Mouse (Mus musculus) kidney, embryonic 16.5 days (tissue): ENCODE data around the gene Pptc7. TPM values are rescaled to one million over a fixed set of nuclear protein-coding genes. Genes with fewer than 3 reads are reported as not detected.

Experiments used
- ATAC-seq: fragments of 200-750 bp; cut with Nextera tagmentation; 2 replicates; pipeline ENCODE4 v1.8.0; 2017; ENCODE audit warnings: moderate TSS enrichment; ENCODE audit not compliant: low FRiP score, low TSS enrichment
- H3K27ac ChIP-seq: fragments of 300-500 bp; sonication (generic); 2 replicates; pipeline ENCODE4 v1.5.1; 2014; ENCODE audit warnings: low read length
- H3K27me3 ChIP-seq: fragments of 300-500 bp; sonication (generic); 2 replicates; pipeline ENCODE4 v1.6.1; 2014; ENCODE audit warnings: low read length, control low read depth, mixed read lengths; ENCODE audit not compliant: insufficient read depth
- H3K36me3 ChIP-seq: fragments of 300-500 bp; sonication (generic); 2 replicates; pipeline ENCODE4 v1.6.1; 2014; ENCODE audit warnings: low read length, control low read depth, mixed read lengths; ENCODE audit not compliant: insufficient read depth
- H3K4me1 ChIP-seq: fragments of 300-500 bp; sonication (generic); 2 replicates; pipeline ENCODE4 v1.6.1; 2014; ENCODE audit warnings: low read length, control low read depth, mixed read lengths; ENCODE audit not compliant: insufficient read depth
- H3K4me2 ChIP-seq: fragments of 300-500 bp; sonication (generic); replicated peaks from 2 replicates; pipeline ENCODE4 v1.6.1; 2014; ENCODE audit warnings: low read depth, low read length
- H3K4me3 ChIP-seq: fragments of 300-500 bp; sonication (generic); 2 replicates; pipeline ENCODE4 v1.5.1; 2014; ENCODE audit warnings: mild to moderate bottlenecking, low read length
- H3K9ac ChIP-seq: fragments of 300-500 bp; sonication (generic); replicated peaks from 2 replicates; pipeline ENCODE4 v1.6.1; 2014; ENCODE audit warnings: low read length
- H3K9me3 ChIP-seq: fragments of 300-500 bp; sonication (generic); 2 replicates; pipeline ENCODE4 v1.6.1; 2016; ENCODE audit warnings: low read length, control low read depth
- WGBS: fragments of 180-500 bp; shearing (Covaris S2); extraction: QIAGEN DNeasy Blood & Tissue Kit; methylation state at CpG from one replicate; pipeline ENCODE4 v1.1.7; 2014; 5-methylcytosine and 5-hydroxymethylcytosine counted together
- polyA plus RNA-seq: library from polyadenylated mRNA; unstranded; fragments of >200 nt; fragmentation: Nextera tagmentation; extraction: Ambion mirVana; gene quantifications from 2 replicates; pipeline ENCODE4 v1.2.1, GENCODE M21; 2015

The Pptc7 gene
- polyA plus RNA-seq, 1 experiment from 2014 or later: 8.6 TPM

GRCm38 (mm10) chr5:122246547-122247167 is 37.5 kb upstream of the Pptc7 start:
- H3K27ac ChIP-seq: no peak overlapping the region
- H3K27me3 ChIP-seq: no peaks in the 10 kb centered on the region
- peaks cover 15% of the 10 kb centered on the region for H3K36me3 ChIP-seq
- ATAC-seq: no peak
- H3K4me3 ChIP-seq: no peak overlapping the region
- H3K4me1 ChIP-seq: no peaks in the 10 kb centered on the region
- no peak overlapping the region for H3K9ac ChIP-seq
- no peaks in the 10 kb centered on the region for H3K9me3 ChIP-seq
- WGBS: 77% methylated on average over 10 of the region's 10 CpGs
- H3K4me2 ChIP-seq: no peak overlapping the region

- Histone ChIP-seq H3K36me3 (peaks cover 15% of the 10 kb centered on the region), H3K27me3 (no peaks in the 10 kb centered on the region), H3K4me2 (no peak overlapping the region), H3K4me3 (no peak overlapping the region), H3K9ac (no peak overlapping the region), H3K4me1 (no peaks in the 10 kb centered on the region), H3K9me3 (no peaks in the 10 kb centered on the region), H3K27ac (no peak overlapping the region)
- WGBS: 73% methylated on average over 11 of the region's 11 CpGs
- ATAC-seq: no peak
Observed at GRCm38 (mm10) chr5:122247529-122247928, 36.6 kb upstream of the Pptc7 start.

GRCm38 (mm10) chr5:122247934-122248333 is 36.2 kb upstream of the Pptc7 start:
- 91% methylated on average over 7 of the region's 7 CpGs for WGBS
- Histone ChIP-seq H3K27ac (no peak overlapping the region), H3K9ac (no peak overlapping the region), H3K27me3 (no peaks in the 10 kb centered on the region), H3K9me3 (no peaks in the 10 kb centered on the region), H3K4me2 (no peak overlapping the region), H3K4me1 (no peaks in the 10 kb centered on the region), H3K36me3 (peaks cover 15% of the 10 kb centered on the region), H3K4me3 (no peak overlapping the region)
- no peak for ATAC-seq

- no peak overlapping the region for H3K4me3 ChIP-seq
- no peaks in the 10 kb centered on the region for H3K27me3 ChIP-seq
- no peak overlapping the region for H3K27ac ChIP-seq
- H3K9me3 ChIP-seq: no peaks in the 10 kb centered on the region
- H3K4me2 ChIP-seq: no peak overlapping the region
- 90% methylated on average over 4 of the region's 4 CpGs for WGBS
- ATAC-seq: no peak
- no peaks in the 10 kb centered on the region for H3K4me1 ChIP-seq
- peaks cover 18% of the 10 kb centered on the region for H3K36me3 ChIP-seq
- no peak overlapping the region for H3K9ac ChIP-seq
Observed at GRCm38 (mm10) chr5:122249281-122249680, 34.9 kb upstream of the Pptc7 start.

GRCm38 (mm10) chr5:122251895-122252606 is 32.1 kb upstream of the Pptc7 start:
- no peaks in the 10 kb centered on the region for H3K27me3 ChIP-seq

GRCm38 (mm10) chr5:122258027-122258741 is 26.0 kb upstream of the Pptc7 start:
- Histone ChIP-seq H3K9ac (no peak overlapping the region), H3K36me3 (peaks cover 42% of the 10 kb centered on the region)
- WGBS: 84% methylated on average over 6 of the region's 6 CpGs

More at GRCm38 (mm10) chr5:122251895-122252606, 32.1 kb upstream of the Pptc7 start:
- H3K36me3 ChIP-seq: peaks cover 46% of the 10 kb centered on the region
- no peak overlapping the region for H3K9ac ChIP-seq
- WGBS: 81% methylated on average over 17 of the region's 17 CpGs
- H3K4me2 ChIP-seq: no peak overlapping the region
- ATAC-seq: no peak
- no peak overlapping the region for H3K27ac ChIP-seq
- no peaks in the 10 kb centered on the region for H3K4me1 ChIP-seq
- H3K9me3 ChIP-seq: no peaks in the 10 kb centered on the region
- no peak overlapping the region for H3K4me3 ChIP-seq

GRCm38 (mm10) chr5:122262104-122262503 is 22.1 kb upstream of the Pptc7 start:
- no peaks in the 10 kb centered on the region for H3K27me3 ChIP-seq
- H3K4me2 ChIP-seq: no peak overlapping the region
- peak overlapping the region; percentile 20; the same call in 1 of the 2 replicates for H3K9ac ChIP-seq
- ATAC-seq: no peak
- WGBS: 67% methylated on average over 7 of the region's 7 CpGs
- H3K27ac ChIP-seq: no peak overlapping the region
- no peaks in the 10 kb centered on the region for H3K9me3 ChIP-seq
- H3K4me1 ChIP-seq: peaks cover 15% of the 10 kb centered on the region
- peaks cover 11% of the 10 kb centered on the region; the same call in 1 of the 2 replicates for H3K36me3 ChIP-seq
- H3K4me3 ChIP-seq: no peak overlapping the region

More at GRCm38 (mm10) chr5:122258027-122258741, 26.0 kb upstream of the Pptc7 start:
- no peak for ATAC-seq
- no peaks in the 10 kb centered on the region for H3K27me3 ChIP-seq
- H3K4me3 ChIP-seq: no peak overlapping the region
- H3K4me1 ChIP-seq: peaks cover 4% of the 10 kb centered on the region
- no peaks in the 10 kb centered on the region for H3K9me3 ChIP-seq
- H3K27ac ChIP-seq: no peak overlapping the region
- H3K4me2 ChIP-seq: no peak overlapping the region

- Histone ChIP-seq H3K4me3 (peak within 1 kb of the TSS; percentile 82), H3K9ac (peak within 1 kb of the TSS; percentile 79), H3K9me3 (no peaks in the 10 kb centered on the region), H3K27ac (peak within 1 kb of the TSS; percentile 85), H3K36me3 (no peaks in the 10 kb centered on the region), H3K4me2 (peak within 1 kb of the TSS; percentile 63), H3K27me3 (no peaks in the 10 kb centered on the region), H3K4me1 (peaks cover 15% of the 10 kb centered on the region)
- ATAC-seq: peak; percentile 97
- 1% methylated on average over 49 of the region's 49 CpGs for WGBS
Observed at GRCm38 (mm10) chr5:122263933-122264905, 19.9 kb upstream of the Pptc7 start, which contains the start of gene Tctn1. TSS of gene Tctn1 (minus strand) at chr5:122264460.

- H3K9ac ChIP-seq: no peak overlapping the region
- no peaks in the 10 kb centered on the region for H3K36me3 ChIP-seq
- no peak overlapping the region; the same call in 1 of the 2 replicates for H3K4me3 ChIP-seq
- H3K4me2 ChIP-seq: no peak overlapping the region
- no peak for ATAC-seq
- H3K27ac ChIP-seq: no peak overlapping the region
- WGBS: 73% methylated on average over 3 of the region's 3 CpGs
- H3K27me3 ChIP-seq: no peaks in the 10 kb centered on the region
- no peaks in the 10 kb centered on the region for H3K9me3 ChIP-seq
- H3K4me1 ChIP-seq: peaks cover 15% of the 10 kb centered on the region
Observed at GRCm38 (mm10) chr5:122265187-122265586, 19.0 kb upstream of the Pptc7 start.
